Mouse (Mus musculus) embryonic facial prominence, embryonic 14.5 days (tissue): ENCODE data around the gene Vmn1r198. TPM values are rescaled to one million over a fixed set of nuclear protein-coding genes. Genes with fewer than 3 reads are reported as not detected.
A peak's percentile ranks its signal among the peaks of the same experiment; 100 is the strongest.
"Not testable (repeated sequence)": the region's sequence is repeated elsewhere in the genome, so short reads cannot be mapped to it uniquely, and the experiment has no call there.

Source experiments
- ATAC-seq: fragments of 200-750 bp; cut with Nextera tagmentation; 2 replicates; pipeline ENCODE4 v1.8.0; 2017; ENCODE audit warnings: low read depth, moderate number of reproducible peaks, moderate TSS enrichment
- DNase-seq: peaks from one replicate; pipeline ENCODE4 v3.0.0-alpha.2; 2015; ENCODE audit warnings: low spot score
- H3K27ac ChIP-seq: fragments of 300-500 bp; sonication (generic); replicated peaks from 2 replicates; pipeline ENCODE4 v1.5.1; 2014; ENCODE audit warnings: low read depth, mild to moderate bottlenecking, low read length, moderate library complexity
- H3K27me3 ChIP-seq: fragments of 300-500 bp; sonication (generic); replicated peaks from 2 replicates; pipeline ENCODE4 v1.6.1; 2014; ENCODE audit warnings: low read length; ENCODE audit not compliant: control insufficient read depth, insufficient read depth
- H3K36me3 ChIP-seq: fragments of 300-500 bp; sonication (generic); 2 replicates; pipeline ENCODE4 v1.6.1; 2014; ENCODE audit warnings: low read length, mixed read lengths; ENCODE audit not compliant: control insufficient read depth, insufficient read depth
- H3K4me1 ChIP-seq: fragments of 300-500 bp; sonication (generic); 2 replicates; pipeline ENCODE4 v1.6.1; 2014; ENCODE audit warnings: antibody characterized with exemption, low read length; ENCODE audit not compliant: control insufficient read depth, insufficient read depth
- H3K4me2 ChIP-seq: fragments of 300-500 bp; sonication (generic); 2 replicates; pipeline ENCODE4 v1.6.1; 2014; ENCODE audit warnings: low read depth, mild to moderate bottlenecking, low read length, moderate library complexity, mixed read lengths
- H3K4me3 ChIP-seq: fragments of 300-500 bp; sonication (generic); 2 replicates; pipeline ENCODE4 v1.5.1; 2014; ENCODE audit warnings: low read depth, mild to moderate bottlenecking, low read length
- H3K9ac ChIP-seq: fragments of 300-500 bp; sonication (generic); 2 replicates; pipeline ENCODE4 v1.6.1; 2014; ENCODE audit warnings: low read depth, mild to moderate bottlenecking, low read length, moderate library complexity, mixed read lengths
- H3K9me3 ChIP-seq: fragments of 300-500 bp; sonication (generic); 2 replicates; pipeline ENCODE4 v1.6.1; 2016; ENCODE audit warnings: low read length; ENCODE audit not compliant: control insufficient read depth
- WGBS: fragments of 180-500 bp; shearing (Covaris S2); extraction: QIAGEN DNeasy Blood & Tissue Kit; methylation state at CpG from one replicate; pipeline ENCODE4 v1.1.7; 2014; 5-methylcytosine and 5-hydroxymethylcytosine counted together
- polyA plus RNA-seq: library from polyadenylated mRNA; unstranded; fragments of >200 nt; fragmentation: Nextera tagmentation; extraction: Ambion mirVana; gene quantifications from 2 replicates; pipeline ENCODE4 v1.2.1, GENCODE M21; 2014

The Vmn1r198 gene
- not detected in 2 replicates for polyA plus RNA-seq

- no peak within 1 kb of the TSS for H3K4me2 ChIP-seq
- DNase-seq: no peak
- ATAC-seq: no peak
- H3K9ac ChIP-seq: no peak within 1 kb of the TSS
- WGBS: 39% methylated on average over 1 of the region's 1 CpGs
- H3K4me1 ChIP-seq: no peaks in the 10 kb centered on the region
- H3K27ac ChIP-seq: no peak within 1 kb of the TSS
- no peaks in the 10 kb centered on the region for H3K27me3 ChIP-seq
- no peaks in the 10 kb centered on the region for H3K9me3 ChIP-seq
- no peaks in the 10 kb centered on the region for H3K36me3 ChIP-seq
- no peak within 1 kb of the TSS for H3K4me3 ChIP-seq
Measured at GRCm38 (mm10) chr13:22350064-22350463, at the start of gene Vmn1r198. TSS of gene Vmn1r198 (plus strand) at chr13:22350364.

GRCm38 (mm10) chr13:22308075-22308474 is 42.1 kb upstream of the Vmn1r198 start:
- WGBS: 84% methylated on average over 5 of the region's 5 CpGs
- DNase-seq, ATAC-seq, H3K36me3 ChIP-seq, H3K4me1 ChIP-seq, H3K4me2 ChIP-seq, H3K4me3 ChIP-seq, H3K9me3 ChIP-seq, H3K9ac ChIP-seq, H3K27ac ChIP-seq, H3K27me3 ChIP-seq: not testable (repeated sequence)

DNA sequence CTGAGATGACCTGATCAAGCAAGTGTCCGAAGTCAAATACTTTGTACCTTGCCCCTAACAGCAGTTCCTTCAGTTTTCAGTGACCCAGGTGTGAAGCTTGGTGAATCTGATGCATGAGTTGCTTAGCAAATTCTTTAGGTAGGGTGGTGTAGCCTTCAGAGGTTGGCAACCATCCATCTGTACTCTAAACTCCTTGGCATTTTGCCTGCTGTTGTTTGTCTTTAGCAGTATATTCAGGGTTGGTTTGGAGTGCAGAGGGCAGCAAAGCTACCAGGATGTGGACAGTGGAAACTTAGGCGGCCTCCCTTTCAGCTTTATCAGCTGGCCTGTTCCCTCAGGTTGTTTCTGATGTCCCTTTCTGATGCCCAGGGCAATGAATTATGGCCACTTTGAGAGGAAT is 34.8 kb upstream of the Vmn1r198 start:
- no peaks in the 10 kb centered on the region for H3K27me3 ChIP-seq
- no peak overlapping the region for H3K4me3 ChIP-seq
- H3K36me3 ChIP-seq: no peaks in the 10 kb centered on the region
- no peaks in the 10 kb centered on the region for H3K4me1 ChIP-seq
- 75% methylated on average over 2 of the region's 2 CpGs for WGBS
- H3K9me3 ChIP-seq: no peaks in the 10 kb centered on the region
- no peak overlapping the region for H3K4me2 ChIP-seq
- DNase-seq (peak; percentile 2), ATAC-seq (no peak)
- H3K27ac ChIP-seq: no peak overlapping the region
- no peak overlapping the region for H3K9ac ChIP-seq

DNA sequence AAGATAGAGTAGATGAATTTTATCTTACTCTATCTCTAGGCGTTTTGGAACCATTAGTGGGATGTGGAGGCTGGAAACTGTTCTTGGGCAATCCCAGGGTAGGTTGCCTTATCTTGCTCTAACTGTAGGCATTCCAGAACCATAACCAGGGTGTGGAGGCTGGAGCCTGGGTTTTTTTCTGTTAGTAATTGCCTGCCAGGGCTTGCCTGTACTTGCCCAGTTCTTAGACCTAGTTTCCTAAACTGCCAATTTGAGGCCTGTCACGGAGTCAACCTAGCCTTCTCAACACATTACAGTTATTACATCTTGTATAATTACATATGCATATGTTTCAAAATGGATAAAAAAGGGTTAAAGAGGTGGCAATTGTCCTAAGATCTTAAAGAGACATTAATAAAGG is 32.8 kb upstream of the Vmn1r198 start:
- ATAC-seq (no peak), DNase-seq (no peak)
- no peaks in the 10 kb centered on the region for H3K4me1 ChIP-seq
- no peak overlapping the region for H3K27ac ChIP-seq
- H3K9me3 ChIP-seq: no peaks in the 10 kb centered on the region
- H3K4me2 ChIP-seq: no peak overlapping the region
- H3K27me3 ChIP-seq: no peaks in the 10 kb centered on the region
- 78% methylated on average over 2 of the region's 2 CpGs for WGBS
- H3K36me3 ChIP-seq: no peaks in the 10 kb centered on the region
- H3K4me3 ChIP-seq: no peak overlapping the region
- H3K9ac ChIP-seq: no peak overlapping the region

GRCm38 (mm10) chr13:22320091-22320490 is 30.1 kb upstream of the Vmn1r198 start:
- DNase-seq (no peak), ATAC-seq (no peak)
- Histone ChIP-seq H3K27ac (no peak overlapping the region), H3K36me3 (no peaks in the 10 kb centered on the region), H3K4me2 (no peak overlapping the region), H3K9me3 (no peaks in the 10 kb centered on the region), H3K4me1 (no peaks in the 10 kb centered on the region), H3K9ac (no peak overlapping the region), H3K27me3 (no peaks in the 10 kb centered on the region), H3K4me3 (no peak overlapping the region)

DNA sequence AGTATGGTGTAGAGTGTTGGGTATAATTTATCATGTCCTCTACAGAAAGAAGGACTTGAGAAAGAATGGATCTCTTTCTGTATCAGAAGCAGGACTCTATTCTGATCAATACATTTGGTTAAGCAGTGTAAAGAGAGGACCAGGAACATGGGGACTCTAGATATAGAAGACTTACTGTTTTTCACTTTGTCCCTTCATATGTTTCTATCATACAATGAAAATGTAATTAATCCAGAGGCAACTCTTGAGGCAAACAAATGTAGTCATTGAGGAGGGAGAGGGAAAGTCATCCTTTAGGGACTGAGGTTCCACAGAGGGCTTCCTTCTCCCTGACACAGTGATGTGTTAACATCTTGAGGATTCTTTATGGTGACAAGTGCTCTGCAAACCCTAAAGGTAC is 25.9 kb upstream of the Vmn1r198 start, which contains the start of gene Vmn1r197:
TSS of gene Vmn1r197 (plus strand) at position 301 of the 400 bp plus-strand sequence.
- no peak for DNase-seq
- H3K4me2 ChIP-seq: no peak within 1 kb of the TSS
- H3K27me3 ChIP-seq: no peaks in the 10 kb centered on the region
- H3K9me3 ChIP-seq: no peaks in the 10 kb centered on the region
- no peaks in the 10 kb centered on the region for H3K4me1 ChIP-seq
- no peak within 1 kb of the TSS for H3K4me3 ChIP-seq
- no peak for ATAC-seq
- no peaks in the 10 kb centered on the region for H3K36me3 ChIP-seq
- H3K9ac ChIP-seq: no peak within 1 kb of the TSS
- H3K27ac ChIP-seq: no peak within 1 kb of the TSS

DNA sequence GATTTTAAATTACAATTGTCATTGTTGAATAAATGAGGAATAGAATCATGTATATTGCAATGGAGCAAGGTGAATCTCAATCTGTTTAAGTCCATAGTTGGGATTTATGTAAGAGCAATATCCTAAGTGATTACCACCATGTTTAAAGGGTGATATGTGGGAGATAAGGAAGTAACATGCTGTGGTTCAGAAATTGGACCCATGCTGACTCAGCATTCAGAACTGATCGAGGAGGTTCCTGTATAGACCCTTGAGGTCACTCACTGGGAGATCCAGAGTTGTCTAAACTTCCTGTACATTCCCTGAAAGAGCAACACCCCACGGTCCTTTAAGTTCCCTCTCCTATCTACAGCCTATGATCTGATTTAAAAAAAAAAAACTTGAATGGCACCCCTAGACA is 16.9 kb upstream of the Vmn1r198 start:
- Histone ChIP-seq H3K4me1 (no peaks in the 10 kb centered on the region), H3K27ac (no peak overlapping the region), H3K27me3 (no peaks in the 10 kb centered on the region), H3K4me2 (no peak overlapping the region), H3K4me3 (no peak overlapping the region), H3K36me3 (no peaks in the 10 kb centered on the region), H3K9ac (no peak overlapping the region), H3K9me3 (no peaks in the 10 kb centered on the region)
- ATAC-seq (no peak), DNase-seq (no peak)
- WGBS: 68% methylated on average over 2 of the region's 2 CpGs

GRCm38 (mm10) chr13:22335565-22335964 is 14.6 kb upstream of the Vmn1r198 start:
- H3K27me3 ChIP-seq: no peaks in the 10 kb centered on the region
- no peak overlapping the region for H3K4me3 ChIP-seq
- DNase-seq (no peak), ATAC-seq (no peak)
- no peak overlapping the region for H3K4me2 ChIP-seq
- H3K36me3 ChIP-seq: no peaks in the 10 kb centered on the region
- H3K9ac ChIP-seq: no peak overlapping the region
- H3K4me1 ChIP-seq: no peaks in the 10 kb centered on the region
- H3K9me3 ChIP-seq: no peaks in the 10 kb centered on the region
- WGBS: 94% methylated on average over 1 of the region's 1 CpGs
- no peak overlapping the region for H3K27ac ChIP-seq

GRCm38 (mm10) chr13:22350813-22351212 is 649 bp downstream of the Vmn1r198 start:
- H3K4me2 ChIP-seq: no peak overlapping the region
- no peaks in the 10 kb centered on the region for H3K9me3 ChIP-seq
- H3K9ac ChIP-seq: no peak overlapping the region
- no peaks in the 10 kb centered on the region for H3K36me3 ChIP-seq
- H3K4me3 ChIP-seq: no peak overlapping the region
- no peaks in the 10 kb centered on the region for H3K27me3 ChIP-seq
- ATAC-seq: no peak
- H3K4me1 ChIP-seq: no peaks in the 10 kb centered on the region
- H3K27ac ChIP-seq: no peak overlapping the region
- DNase-seq: no peak
- 85% methylated on average over 1 of the region's 1 CpGs for WGBS
